Mouse (Mus musculus): Measurements from ENCODE around the gene Tex264.
A peak's percentile ranks its signal among the peaks of the same experiment; 100 is the strongest.

Gene Tex264

GRCm38 (mm10) chr9:106685249-106686101, at the start of gene Tex264:
Gene Tex264, minus strand, starts transcription at chr9:106685927.
- peak; percentile 91 for DNase-seq

GRCm38 (mm10) chr9:106733690-106734089, 48.0 kb upstream of the Tex264 start:
- no peak for DNase-seq

DNA sequence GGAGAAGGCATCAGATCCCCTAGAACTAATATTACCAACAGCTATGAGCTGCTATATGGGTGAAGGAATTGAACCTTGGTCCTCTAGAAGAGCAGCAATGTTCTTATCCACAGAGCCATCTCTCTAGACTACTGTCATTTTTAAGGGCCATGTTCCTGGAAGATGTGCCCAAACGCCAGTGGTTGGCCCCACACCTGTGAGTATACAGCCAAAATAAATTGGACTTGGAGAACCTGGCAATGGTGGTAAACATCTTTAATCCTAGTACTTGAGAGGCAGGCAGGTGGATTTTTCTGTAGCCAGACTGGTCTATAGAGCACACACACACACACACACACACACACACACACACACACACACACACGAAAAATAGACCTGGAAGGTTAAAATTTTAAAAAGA, 43.7 kb upstream of the Tex264 start:
- DNase-seq: no peak

- DNase-seq: no peak
These were observed 41.2 kb upstream of the Tex264 start for GRCm38 (mm10) chr9:106726891-106727290.

- no peak for DNase-seq
These were observed 39.7 kb upstream of the Tex264 start for GRCm38 (mm10) chr9:106725435-106725834.

DNA sequence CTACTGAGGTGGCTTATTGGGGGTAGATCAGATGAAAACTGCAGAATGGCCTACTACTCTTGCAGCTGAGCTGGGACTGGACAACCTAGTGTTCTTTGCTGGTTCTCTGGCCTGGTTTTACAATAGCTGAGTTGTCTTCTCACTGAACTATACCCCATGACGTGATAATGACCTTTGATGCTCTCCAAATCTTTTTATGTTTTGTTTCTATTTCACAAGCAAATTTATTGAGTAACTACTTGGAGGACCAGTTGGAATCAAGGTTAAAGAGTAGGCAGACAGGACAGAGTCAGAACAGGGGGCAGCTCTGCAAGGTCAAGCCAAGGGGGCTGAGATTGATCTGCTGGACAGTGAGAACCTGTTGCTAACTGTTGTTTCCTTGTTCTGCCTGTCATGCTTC, 39.1 kb upstream of the Tex264 start:
- no peak for DNase-seq

DNA sequence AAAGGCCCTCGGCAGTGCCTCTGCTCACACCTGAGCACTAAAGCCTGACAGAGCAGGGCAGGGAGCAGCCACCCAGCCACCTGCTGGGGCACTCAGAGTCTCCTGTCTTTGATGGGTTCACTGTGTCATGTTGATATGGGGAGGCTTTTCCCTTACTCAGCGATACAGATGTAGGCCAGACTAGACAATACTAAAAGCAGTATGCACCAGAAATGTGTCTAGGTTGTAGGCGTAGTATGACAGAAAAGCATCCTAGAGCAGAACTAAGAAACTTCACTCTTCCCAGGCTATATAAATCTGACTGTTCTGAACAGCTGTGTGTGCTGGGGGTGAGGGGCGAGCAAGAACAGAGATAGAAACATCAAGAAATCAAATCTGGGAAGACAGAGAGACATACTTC, 31.0 kb upstream of the Tex264 start:
- DNase-seq: no peak

DNA sequence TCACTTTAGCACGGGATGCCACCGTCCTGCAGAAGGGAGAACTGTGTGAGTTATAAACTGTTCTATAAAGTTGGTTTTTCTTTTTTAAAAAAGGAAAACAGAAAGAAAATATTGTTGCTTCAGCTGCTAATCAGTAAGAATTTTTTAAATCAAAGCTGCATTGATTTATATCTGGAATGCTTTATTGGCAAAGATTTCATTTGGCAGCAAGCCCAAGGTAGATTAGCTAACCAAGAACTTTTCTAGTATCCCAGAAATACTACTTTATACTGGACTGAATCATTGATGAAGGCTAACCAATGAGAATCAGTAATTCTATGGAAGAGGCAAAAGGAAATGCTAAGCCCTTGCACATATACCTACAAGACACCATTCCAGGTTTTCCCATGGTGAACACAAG, 30.5 kb upstream of the Tex264 start:
- no peak for DNase-seq

GRCm38 (mm10) chr9:106712470-106712869, 26.7 kb upstream of the Tex264 start:
- no peak for DNase-seq

DNA sequence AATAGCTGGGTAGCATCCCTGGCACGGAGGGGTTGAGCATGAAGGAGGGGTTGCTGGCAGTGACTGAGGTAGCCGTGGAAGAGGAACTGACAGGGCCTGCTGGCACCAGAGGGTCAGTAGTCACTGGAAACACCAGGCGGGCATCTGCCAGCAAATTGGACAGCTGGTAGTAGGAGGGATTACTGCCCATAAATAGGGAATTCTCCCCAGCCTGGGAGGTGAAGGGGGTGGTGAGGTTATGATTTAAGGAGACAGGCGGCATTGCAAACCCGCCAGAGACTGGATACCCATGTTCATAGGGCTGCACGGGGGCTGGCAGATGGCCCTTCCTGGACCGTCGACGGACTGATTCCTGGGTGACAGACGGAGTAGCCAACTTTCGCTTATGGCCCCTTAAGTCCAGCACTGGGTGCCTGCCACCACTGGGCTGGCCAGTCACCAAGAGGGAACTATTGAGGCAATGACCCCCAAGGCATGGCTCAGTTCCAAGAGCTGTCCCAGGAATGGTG, 7.3 kb upstream of the Tex264 start:
- DNase-seq: no peak

- no peak for DNase-seq
These were observed 3.1 kb upstream of the Tex264 start for GRCm38 (mm10) chr9:106688834-106689233.

- peak; percentile 94 for DNase-seq
These were observed 1.4 kb upstream of the Tex264 start for GRCm38 (mm10) chr9:106686983-106687650.

DNA sequence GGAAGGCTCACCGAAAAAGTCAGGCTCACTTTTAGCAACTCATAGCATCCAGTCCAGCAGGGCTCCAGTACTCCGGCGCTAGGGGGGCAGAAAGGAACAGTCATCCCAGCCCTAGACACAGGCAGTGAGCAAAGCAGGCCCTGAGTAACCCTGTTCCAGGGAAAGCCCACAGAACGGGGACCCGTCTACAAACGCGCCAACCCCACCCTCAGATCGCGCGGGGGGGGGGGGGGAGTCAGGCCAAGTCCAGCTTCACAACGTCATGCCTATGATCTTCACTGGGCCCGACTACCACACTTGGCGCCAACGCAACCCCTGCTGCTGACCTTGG, 844 bp downstream of the Tex264 start:
- DNase-seq: no peak

GRCm38 (mm10) chr9:106684093-106684872, 1.4 kb downstream of the Tex264 start:
- DNase-seq: no peak

DNA sequence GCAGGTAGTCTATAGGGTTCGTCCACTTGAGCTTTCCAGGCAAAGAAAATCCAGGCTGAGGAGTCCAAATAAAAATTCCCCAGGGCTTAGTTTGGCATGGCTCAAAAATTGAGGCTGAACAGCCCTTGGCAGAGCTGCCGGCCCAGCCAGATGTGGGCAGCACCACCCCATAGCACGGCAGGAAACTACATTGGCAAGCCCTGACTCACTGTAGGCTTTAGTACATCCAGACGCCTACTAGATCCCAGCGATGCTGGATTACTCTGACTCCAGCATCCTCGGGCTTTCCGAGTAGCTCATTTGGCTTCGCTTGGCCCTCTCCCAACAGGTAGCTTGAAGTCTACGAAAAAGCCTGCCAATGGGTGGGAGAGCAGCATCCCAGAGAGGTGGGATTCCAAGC, 4.7 kb downstream of the Tex264 start:
- no peak for DNase-seq

- no peak for DNase-seq
These were observed 7.5 kb downstream of the Tex264 start for GRCm38 (mm10) chr9:106678242-106678641.

DNA sequence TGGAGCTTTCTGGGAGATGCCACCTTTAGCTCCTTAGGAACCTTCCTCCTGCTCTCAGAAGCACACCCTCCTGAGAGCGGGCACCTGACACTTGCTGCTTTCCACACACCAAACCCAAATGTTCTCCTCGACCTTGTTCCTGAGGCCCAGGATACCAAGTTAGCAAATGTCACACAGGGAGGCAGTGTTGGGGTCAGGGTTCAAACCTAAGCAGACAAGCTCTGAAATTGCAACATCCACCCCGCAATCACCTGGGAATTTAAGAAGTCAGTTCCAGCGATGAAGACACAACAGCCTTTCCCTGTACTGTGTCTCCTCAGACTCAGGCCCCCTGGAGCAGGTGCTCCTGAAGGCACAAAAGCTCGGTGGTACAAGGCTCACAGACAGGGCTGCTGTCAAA, 8.0 kb downstream of the Tex264 start:
- DNase-seq: no peak

- DNase-seq: no peak
These were observed 9.2 kb downstream of the Tex264 start for GRCm38 (mm10) chr9:106676571-106676970.

DNA sequence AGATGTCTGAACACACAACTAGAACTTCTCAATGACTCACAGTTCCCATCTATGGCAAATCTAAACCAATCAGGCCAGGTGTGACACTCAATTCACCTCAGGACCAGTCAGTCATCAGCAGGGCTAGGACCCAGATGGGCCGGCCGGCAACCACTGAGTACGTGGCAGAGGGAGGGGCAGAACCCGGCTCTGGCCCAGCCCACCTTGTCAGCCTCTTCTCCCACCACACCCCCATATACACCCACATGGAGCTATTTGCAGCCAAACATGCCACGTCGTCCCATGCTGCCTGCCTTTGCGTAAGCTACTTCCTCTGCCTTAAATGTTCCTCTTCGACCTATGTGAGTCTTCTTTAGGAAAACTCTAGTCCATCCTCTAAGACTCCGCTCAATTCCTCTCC, 9.8 kb downstream of the Tex264 start:
- DNase-seq: peak; percentile 46

GRCm38 (mm10) chr9:106675480-106675879, 10.2 kb downstream of the Tex264 start:
- DNase-seq: peak; percentile 94

DNA sequence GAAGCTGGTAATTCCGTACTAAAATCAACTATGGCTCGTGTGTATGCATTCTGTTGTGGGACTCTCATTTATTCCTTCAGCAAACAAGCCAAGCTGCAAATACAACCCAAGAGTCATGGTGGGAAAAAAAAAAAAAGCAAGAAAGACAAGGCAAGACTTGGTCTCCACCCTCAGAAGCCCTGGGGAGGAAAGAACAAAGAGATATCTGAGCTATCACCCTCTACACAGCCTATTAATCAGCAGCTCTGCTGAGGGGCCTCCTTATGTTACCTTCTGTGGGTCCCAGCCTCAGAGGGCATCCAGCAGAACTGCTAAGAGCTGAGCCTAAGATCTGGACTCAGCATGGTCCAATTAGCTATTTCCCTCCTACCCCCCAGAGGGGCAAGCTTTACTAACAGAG, 11.9 kb downstream of the Tex264 start:
- DNase-seq: no peak

GRCm38 (mm10) chr9:106664856-106665255, 20.9 kb downstream of the Tex264 start:
- no peak for DNase-seq

- DNase-seq: no peak
These were observed 21.3 kb downstream of the Tex264 start for GRCm38 (mm10) chr9:106664433-106664832.

DNA sequence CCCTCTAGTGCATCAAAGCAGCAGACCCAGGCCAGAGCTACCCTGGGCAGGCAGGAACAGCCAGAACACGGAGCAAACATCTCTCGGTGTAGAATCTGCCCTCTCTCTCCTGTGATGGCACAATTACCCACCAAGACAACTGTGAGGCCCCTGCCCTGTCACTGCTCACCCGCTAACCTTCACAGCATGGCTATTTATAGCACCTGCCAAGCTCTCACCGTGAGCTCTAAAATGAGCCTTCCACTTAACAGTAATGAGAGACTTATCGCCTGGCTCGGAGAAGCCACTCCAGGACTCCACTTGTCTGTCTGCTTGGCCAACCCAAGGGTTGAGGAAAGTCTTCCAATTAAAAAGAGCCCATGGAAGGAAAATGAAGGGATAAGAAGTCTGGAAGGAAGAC, 22.5 kb downstream of the Tex264 start:
- no peak for DNase-seq

All from lung, postnatal 36 days (tissue).